Mouse (Mus musculus): ENCODE results near the gene Acta2. TPM values are rescaled to one million over a fixed set of nuclear protein-coding genes. Genes with fewer than 3 reads are reported as not detected.
"Not testable (repeated sequence)": the region's sequence is repeated elsewhere in the genome, so short reads cannot be mapped to it uniquely, and the experiment has no call there.

Gene Acta2
- polyA plus RNA-seq, 1 experiment from 2014 or later, result 1,416 TPM

GRCm38 (mm10) chr19:34210841-34211240 is 44.5 kb downstream of the Acta2 start:
- no peak overlapping the region for H3K27ac ChIP-seq (ENCODE audit: low read depth, low read length)
- H3K27me3 ChIP-seq (ENCODE audit: control insufficient read depth, insufficient read depth, low read length), result no peaks in the 10 kb centered on the region
- WGBS (ENCODE audit: insufficient replicate concordance), result 52% methylated on average over 2 of the region's 2 CpGs

GRCm38 (mm10) chr19:34209930-34210581 is 45.3 kb downstream of the Acta2 start:
- Histone ChIP-seq H3K36me3 (ENCODE audit: control insufficient read depth, insufficient read depth, low read length) (no peaks in the 10 kb centered on the region), H3K4me2 (no peak overlapping the region), H3K4me3 (ENCODE audit: low read depth, low read length) (no peak overlapping the region), H3K9ac (ENCODE audit: low read depth, low read length) (no peak overlapping the region), H3K27me3 (ENCODE audit: control insufficient read depth, insufficient read depth, low read length) (no peaks in the 10 kb centered on the region), H3K9me3 (replicated peaks; ENCODE audit: control insufficient read depth, low read length) (no peaks in the 10 kb centered on the region), H3K4me1 (ENCODE audit: control insufficient read depth, insufficient read depth, low read length) (no peaks in the 10 kb centered on the region), H3K27ac (ENCODE audit: low read depth, low read length) (no peak overlapping the region)
- ATAC-seq (replicated peaks; ENCODE audit: insufficient number of reproducible peaks, low FRiP score, low TSS enrichment), result no peak
- 78% methylated on average over 8 of the region's 8 CpGs for WGBS (ENCODE audit: insufficient replicate concordance)

More at GRCm38 (mm10) chr19:34210841-34211240, 44.5 kb downstream of the Acta2 start:
- H3K36me3 ChIP-seq (ENCODE audit: control insufficient read depth, insufficient read depth, low read length), result no peaks in the 10 kb centered on the region
- H3K4me1 ChIP-seq (ENCODE audit: control insufficient read depth, insufficient read depth, low read length), result no peaks in the 10 kb centered on the region
- no peaks in the 10 kb centered on the region for H3K9me3 ChIP-seq (replicated peaks; ENCODE audit: control insufficient read depth, low read length)
- no peak for ATAC-seq (replicated peaks; ENCODE audit: insufficient number of reproducible peaks, low FRiP score, low TSS enrichment)
- no peak overlapping the region for H3K4me2 ChIP-seq
- H3K4me3 ChIP-seq (ENCODE audit: low read depth, low read length), result no peak overlapping the region
- H3K9ac ChIP-seq (ENCODE audit: low read depth, low read length), result no peak overlapping the region

DNA sequence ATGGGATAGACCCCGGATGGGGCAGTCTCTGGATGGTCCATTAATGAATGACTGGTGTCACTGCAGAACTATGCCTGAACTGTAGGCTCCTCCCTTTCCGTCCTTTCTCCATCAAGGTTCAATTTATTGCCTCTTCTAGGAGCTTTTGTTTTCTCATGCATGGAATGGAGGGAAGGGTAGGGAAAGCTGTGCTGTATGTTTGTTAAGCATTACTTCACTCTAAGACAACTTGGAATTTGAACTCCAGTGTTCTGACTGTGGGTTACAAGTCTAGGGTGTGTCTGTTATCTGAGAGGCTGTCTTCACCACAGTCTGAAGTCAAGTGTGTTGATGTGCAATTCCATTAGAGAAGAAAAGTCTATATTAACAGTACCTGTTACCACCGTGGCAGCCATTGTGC is 46.4 kb downstream of the Acta2 start:
- Histone ChIP-seq H3K4me3 (ENCODE audit: low read depth, low read length) (no peak overlapping the region), H3K4me1 (ENCODE audit: control insufficient read depth, insufficient read depth, low read length) (no peaks in the 10 kb centered on the region), H3K9ac (ENCODE audit: low read depth, low read length) (no peak overlapping the region), H3K27me3 (ENCODE audit: control insufficient read depth, insufficient read depth, low read length) (no peaks in the 10 kb centered on the region), H3K27ac (ENCODE audit: low read depth, low read length) (no peak overlapping the region), H3K9me3 (replicated peaks; ENCODE audit: control insufficient read depth, low read length) (no peaks in the 10 kb centered on the region), H3K36me3 (ENCODE audit: control insufficient read depth, insufficient read depth, low read length) (no peaks in the 10 kb centered on the region), H3K4me2 (no peak overlapping the region)
- 59% methylated on average over 3 of the region's 3 CpGs for WGBS (ENCODE audit: insufficient replicate concordance)
- ATAC-seq (replicated peaks; ENCODE audit: insufficient number of reproducible peaks, low FRiP score, low TSS enrichment), result no peak

GRCm38 (mm10) chr19:34206760-34207440 is 48.5 kb downstream of the Acta2 start:
- no peak for ATAC-seq (replicated peaks; ENCODE audit: insufficient number of reproducible peaks, low FRiP score, low TSS enrichment)
- Histone ChIP-seq H3K9ac (ENCODE audit: low read depth, low read length) (no peak overlapping the region), H3K27me3 (ENCODE audit: control insufficient read depth, insufficient read depth, low read length) (no peaks in the 10 kb centered on the region), H3K9me3 (replicated peaks; ENCODE audit: control insufficient read depth, low read length) (no peaks in the 10 kb centered on the region), H3K36me3 (ENCODE audit: control insufficient read depth, insufficient read depth, low read length) (no peaks in the 10 kb centered on the region), H3K4me3 (ENCODE audit: low read depth, low read length) (no peak overlapping the region), H3K4me1 (ENCODE audit: control insufficient read depth, insufficient read depth, low read length) (no peaks in the 10 kb centered on the region), H3K4me2 (no peak overlapping the region), H3K27ac (ENCODE audit: low read depth, low read length) (no peak overlapping the region)
- 78% methylated on average over 8 of the region's 8 CpGs for WGBS (ENCODE audit: insufficient replicate concordance)

DNA sequence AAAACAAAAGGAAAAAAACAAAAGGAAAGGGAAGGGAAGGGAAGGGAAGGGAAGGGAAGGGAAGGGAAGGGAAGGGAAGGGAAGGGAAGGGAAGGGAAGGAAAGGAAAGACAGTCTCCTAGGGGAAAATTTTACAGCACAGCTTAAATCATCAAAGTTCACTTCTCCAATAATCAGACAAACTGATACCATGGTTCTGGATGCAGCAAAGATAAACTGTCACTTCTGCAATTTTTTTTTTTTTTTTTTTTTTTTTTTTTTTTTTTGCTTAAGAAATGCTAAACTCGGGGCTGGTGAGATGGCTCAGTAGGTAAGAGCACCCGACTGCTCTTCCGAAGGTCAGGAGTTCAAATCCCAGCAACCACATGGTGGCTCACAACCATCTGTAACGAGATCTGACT is 49.3 kb downstream of the Acta2 start:
- not testable (repeated sequence) for H3K27me3 ChIP-seq (ENCODE audit: control insufficient read depth, insufficient read depth, low read length); H3K4me2 ChIP-seq; H3K4me3 ChIP-seq (ENCODE audit: low read depth, low read length); H3K9me3 ChIP-seq (replicated peaks; ENCODE audit: control insufficient read depth, low read length); H3K9ac ChIP-seq (ENCODE audit: low read depth, low read length); H3K4me1 ChIP-seq (ENCODE audit: control insufficient read depth, insufficient read depth, low read length); ATAC-seq (replicated peaks; ENCODE audit: insufficient number of reproducible peaks, low FRiP score, low TSS enrichment); H3K27ac ChIP-seq (ENCODE audit: low read depth, low read length); H3K36me3 ChIP-seq (ENCODE audit: control insufficient read depth, insufficient read depth, low read length)
- WGBS (ENCODE audit: insufficient replicate concordance), result 63% methylated on average over 3 of the region's 4 CpGs

- Histone ChIP-seq H3K4me2 (no peak overlapping the region), H3K27ac (ENCODE audit: low read depth, low read length) (no peak overlapping the region), H3K4me3 (ENCODE audit: low read depth, low read length) (no peak overlapping the region), H3K9me3 (replicated peaks; ENCODE audit: control insufficient read depth, low read length) (no peaks in the 10 kb centered on the region), H3K27me3 (ENCODE audit: control insufficient read depth, insufficient read depth, low read length) (no peaks in the 10 kb centered on the region), H3K9ac (ENCODE audit: low read depth, low read length) (no peak overlapping the region), H3K36me3 (ENCODE audit: control insufficient read depth, insufficient read depth, low read length) (no peaks in the 10 kb centered on the region), H3K4me1 (ENCODE audit: control insufficient read depth, insufficient read depth, low read length) (no peaks in the 10 kb centered on the region)
- WGBS (ENCODE audit: insufficient replicate concordance), result 67% methylated on average over 2 of the region's 2 CpGs
- ATAC-seq (replicated peaks; ENCODE audit: insufficient number of reproducible peaks, low FRiP score, low TSS enrichment), result no peak
Observed at GRCm38 (mm10) chr19:34202668-34203067, 52.7 kb downstream of the Acta2 start.

GRCm38 (mm10) chr19:34199488-34199887 is 55.9 kb downstream of the Acta2 start:
- Histone ChIP-seq H3K4me1 (ENCODE audit: control insufficient read depth, insufficient read depth, low read length) (no peaks in the 10 kb centered on the region), H3K9me3 (replicated peaks; ENCODE audit: control insufficient read depth, low read length) (no peaks in the 10 kb centered on the region), H3K9ac (ENCODE audit: low read depth, low read length) (no peak overlapping the region), H3K27ac (ENCODE audit: low read depth, low read length) (no peak overlapping the region), H3K36me3 (ENCODE audit: control insufficient read depth, insufficient read depth, low read length) (no peaks in the 10 kb centered on the region), H3K4me3 (ENCODE audit: low read depth, low read length) (no peak overlapping the region), H3K27me3 (ENCODE audit: control insufficient read depth, insufficient read depth, low read length) (no peaks in the 10 kb centered on the region), H3K4me2 (no peak overlapping the region)
- 59% methylated on average over 2 of the region's 2 CpGs for WGBS (ENCODE audit: insufficient replicate concordance)
- ATAC-seq (replicated peaks; ENCODE audit: insufficient number of reproducible peaks, low FRiP score, low TSS enrichment), result no peak

- no peak for ATAC-seq (replicated peaks; ENCODE audit: insufficient number of reproducible peaks, low FRiP score, low TSS enrichment)
- no peaks in the 10 kb centered on the region for H3K9me3 ChIP-seq (replicated peaks; ENCODE audit: control insufficient read depth, low read length)
- no peak overlapping the region for H3K27ac ChIP-seq (ENCODE audit: low read depth, low read length)
- no peak overlapping the region for H3K9ac ChIP-seq (ENCODE audit: low read depth, low read length)
- WGBS (ENCODE audit: insufficient replicate concordance), result 79% methylated on average over 4 of the region's 4 CpGs
- H3K4me2 ChIP-seq, result no peak overlapping the region
- no peaks in the 10 kb centered on the region for H3K36me3 ChIP-seq (ENCODE audit: control insufficient read depth, insufficient read depth, low read length)
- no peak overlapping the region for H3K4me3 ChIP-seq (ENCODE audit: low read depth, low read length)
- H3K4me1 ChIP-seq (ENCODE audit: control insufficient read depth, insufficient read depth, low read length), result no peaks in the 10 kb centered on the region
- H3K27me3 ChIP-seq (ENCODE audit: control insufficient read depth, insufficient read depth, low read length), result no peaks in the 10 kb centered on the region
Observed at GRCm38 (mm10) chr19:34198901-34199300, 56.5 kb downstream of the Acta2 start.

GRCm38 (mm10) chr19:34198066-34198465 is 57.3 kb downstream of the Acta2 start:
- 95% methylated on average over 1 of the region's 1 CpGs for WGBS (ENCODE audit: insufficient replicate concordance)

More at GRCm38 (mm10) chr19:34198066-34198465, 57.3 kb downstream of the Acta2 start:
- H3K36me3 ChIP-seq (ENCODE audit: control insufficient read depth, insufficient read depth, low read length), result no peaks in the 10 kb centered on the region
- H3K27ac ChIP-seq (ENCODE audit: low read depth, low read length), result no peak overlapping the region
- no peak for ATAC-seq (replicated peaks; ENCODE audit: insufficient number of reproducible peaks, low FRiP score, low TSS enrichment)
- no peaks in the 10 kb centered on the region for H3K9me3 ChIP-seq (replicated peaks; ENCODE audit: control insufficient read depth, low read length)
- H3K4me3 ChIP-seq (ENCODE audit: low read depth, low read length), result no peak overlapping the region
- H3K4me2 ChIP-seq, result no peak overlapping the region
- H3K27me3 ChIP-seq (ENCODE audit: control insufficient read depth, insufficient read depth, low read length), result no peaks in the 10 kb centered on the region
- no peak overlapping the region for H3K9ac ChIP-seq (ENCODE audit: low read depth, low read length)
- no peaks in the 10 kb centered on the region for H3K4me1 ChIP-seq (ENCODE audit: control insufficient read depth, insufficient read depth, low read length)
